Mouse (Mus musculus) spleen, adult 2 months (tissue): ENCODE measurements around the gene Gm28539.

Experiments used
- CTCF ChIP-seq: fragments of 200-500 bp; IDR thresholded peaks from 2 replicates; pipeline ENCODE4 v1.5.1; 2011; ENCODE audit warnings: mild to moderate bottlenecking, inconsistent platforms; ENCODE audit not compliant: insufficient read depth, insufficient read length, insufficient replicate concordance; ENCODE audit errors: extremely low read depth
- POLR2A ChIP-seq: fragments of 200-500 bp; IDR thresholded peaks from 2 replicates; pipeline ENCODE4 v1.6.1; 2011; ENCODE audit warnings: low read depth, low read length, inconsistent platforms

DNA sequence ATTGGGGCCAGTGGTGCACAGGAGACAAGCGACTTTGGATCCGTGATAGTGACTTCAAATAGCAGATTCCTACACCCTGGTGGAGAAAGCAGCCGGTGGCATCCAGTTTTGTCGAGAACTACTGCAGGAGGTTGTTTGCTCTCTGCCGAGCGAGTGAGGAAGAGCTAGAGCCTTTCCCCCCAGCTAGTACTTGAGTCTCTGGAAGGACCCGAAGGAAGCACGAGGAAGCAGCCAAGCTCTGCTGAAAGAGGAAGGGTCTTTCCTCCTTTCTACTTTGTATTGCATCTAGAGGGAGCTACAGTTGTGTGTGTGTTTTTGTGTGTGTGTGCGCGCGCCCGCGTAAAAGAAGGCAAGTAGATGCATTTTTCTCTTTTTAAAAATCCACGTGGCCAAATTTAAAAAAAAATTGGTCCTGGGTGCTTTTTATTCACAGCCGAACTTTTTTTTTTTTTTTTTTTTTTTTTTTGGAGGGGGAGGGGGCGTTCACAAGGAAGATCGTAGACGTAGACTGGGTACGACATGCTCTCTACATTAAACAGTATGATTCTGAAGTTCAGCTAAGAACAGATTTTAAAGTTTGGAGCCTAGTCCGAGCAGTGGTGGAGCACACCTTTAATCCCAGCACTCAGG lies 41.8 kb downstream of the Gm28539 start:
- TF ChIP-seq CTCF (no peak), POLR2A (no peak)
